In genomic region chr3:125940811-125941210, GRCm38 (mm10) we compare ENCODE assay signal across 29 mouse cellular contexts. TPM values are rescaled to one million over a fixed set of nuclear protein-coding genes. Genes with fewer than 3 reads are reported as not detected.
"Had no signal": no experiment of that assay in that cellular context is flagged by ENCODE, and none has a peak within 500 bp of the region (broad histone marks: within the 10 kb centered on the region; RNA-seq: fewer than 3 reads in every experiment).

No protein-coding gene starts in this region.

- H3K36me3 ChIP-seq: limb, embryonic 10.5 days; limb, embryonic 12.5 days; limb, embryonic 13.5 days; limb, embryonic 15.5 days; liver, embryonic 12.5 days; liver, embryonic 13.5 days; liver, embryonic 15.5 days; lung, embryonic 15.5 days; midbrain, embryonic 10.5 days; midbrain, embryonic 12.5 days; midbrain, embryonic 13.5 days; midbrain, embryonic 15.5 days; neural tube, embryonic 12.5 days had no signal

- H3K27me3 ChIP-seq: midbrain, embryonic 15.5 days had no signal

- H3K27ac ChIP-seq: limb, embryonic 10.5 days; limb, embryonic 12.5 days; limb, embryonic 13.5 days; limb, embryonic 15.5 days; liver, embryonic 12.5 days; liver, embryonic 13.5 days; liver, embryonic 14.5 days; liver, embryonic 15.5 days; lung, embryonic 15.5 days; macrophage; midbrain, embryonic 10.5 days; midbrain, embryonic 12.5 days; midbrain, embryonic 13.5 days; midbrain, embryonic 15.5 days; neural tube, embryonic 12.5 days had no signal

- DNase-seq: left cerebral cortex, postnatal 4 days; liver; liver, embryonic 13.5 days; liver, postnatal 0 days; lung, adult 18-20 months; lung, adult 2 months; lung, embryonic 14.5 days; lung, postnatal 10 days; lung, postnatal 14 days; lung, postnatal 36 days; lung, postnatal 4 days; midbrain, embryonic 14.5 days had no signal

- H3K4me3 ChIP-seq: limb, embryonic 10.5 days; limb, embryonic 12.5 days; limb, embryonic 13.5 days; limb, embryonic 15.5 days; liver, embryonic 12.5 days; liver, embryonic 13.5 days; liver, embryonic 15.5 days; lung, embryonic 15.5 days; megakaryocyte, embryonic 14.5 days; midbrain, embryonic 10.5 days; midbrain, embryonic 12.5 days; midbrain, embryonic 13.5 days; midbrain, embryonic 15.5 days; myocyte; neural tube, embryonic 12.5 days had no signal

RNA-seq across cellular contexts. Expression of gene Ugt8a, which starts 2.4 kb away (rescaled TPM):
- polyA plus RNA-seq: liver, adult 2 months; macrophage; myocyte had no signal
